Mouse (Mus musculus) right cerebral cortex, postnatal 10 days (tissue): ENCODE results near the gene Klf1.
A peak's percentile ranks its signal among the peaks of the same experiment; 100 is the strongest.
"Not testable (repeated sequence)": the region's sequence is repeated elsewhere in the genome, so short reads cannot be mapped to it uniquely, and the experiment has no call there.

Experiments used
- DNase-seq, 2 experiments: peaks; one replicate each; pipeline ENCODE4 v3.0.0; 2021; ENCODE audit warnings: low spot score in 2 of 2

Gene Klf1

GRCm38 (mm10) chr8:84907493-84907892 is 5.8 kb downstream of the Klf1 start:
- no peak for DNase-seq

GRCm38 (mm10) chr8:84907979-84908378 is 6.3 kb downstream of the Klf1 start:
- DNase-seq = not testable (repeated sequence)

GRCm38 (mm10) chr8:84908421-84909161 is 6.9 kb downstream of the Klf1 start, which contains the start of gene Dnase2a:
Gene Dnase2a, plus strand, starts transcription at chr8:84908560.
- peak; percentile 92 to 94 for DNase-seq

GRCm38 (mm10) chr8:84909162-84909767 is 7.5 kb downstream of the Klf1 start:
- no peak for DNase-seq

- DNase-seq = no peak
These were observed 8.2 kb downstream of the Klf1 start for GRCm38 (mm10) chr8:84909949-84910348.

- DNase-seq = no peak
These were observed 8.8 kb downstream of the Klf1 start for GRCm38 (mm10) chr8:84910551-84910950.

GRCm38 (mm10) chr8:84911854-84912253 is 10.1 kb downstream of the Klf1 start:
- no peak for DNase-seq

- DNase-seq = no peak
These were observed 10.7 kb downstream of the Klf1 start for GRCm38 (mm10) chr8:84912391-84912790.

GRCm38 (mm10) chr8:84912895-84913501 is 11.3 kb downstream of the Klf1 start:
- peak in 1 of 2 experiments; percentile 63 for DNase-seq

- no peak for DNase-seq
These were observed 11.8 kb downstream of the Klf1 start for GRCm38 (mm10) chr8:84913502-84913900.

GRCm38 (mm10) chr8:84913960-84914359 is 12.2 kb downstream of the Klf1 start:
- peak in 1 of 2 experiments; percentile 51 for DNase-seq

- no peak for DNase-seq
These were observed 13.5 kb downstream of the Klf1 start for GRCm38 (mm10) chr8:84915269-84915668.

GRCm38 (mm10) chr8:84917781-84918180 is 16.1 kb downstream of the Klf1 start:
- DNase-seq = no peak

GRCm38 (mm10) chr8:84918646-84919045 is 16.9 kb downstream of the Klf1 start:
- no peak for DNase-seq

- no peak for DNase-seq
These were observed 19.9 kb downstream of the Klf1 start for GRCm38 (mm10) chr8:84921596-84921995.

GRCm38 (mm10) chr8:84925557-84925956 is 23.8 kb downstream of the Klf1 start:
- DNase-seq = no peak

- DNase-seq = no peak
These were observed 25.8 kb downstream of the Klf1 start for GRCm38 (mm10) chr8:84927513-84927912.

GRCm38 (mm10) chr8:84928456-84929306 is 27.0 kb downstream of the Klf1 start:
- peak in 1 of 2 experiments; percentile 84 for DNase-seq

GRCm38 (mm10) chr8:84930582-84930981 is 28.9 kb downstream of the Klf1 start:
- DNase-seq = no peak

- peak in 1 of 2 experiments; percentile 42 for DNase-seq
These were observed 32.2 kb downstream of the Klf1 start for GRCm38 (mm10) chr8:84933767-84934559.

- DNase-seq = peak; percentile 76 to 79
These were observed 33.1 kb downstream of the Klf1 start for GRCm38 (mm10) chr8:84934860-84935259.
